Mouse (Mus musculus) thymus, adult 2 months (tissue): Measurements from ENCODE around the gene St8sia1. TPM values are rescaled to one million over a fixed set of nuclear protein-coding genes. Genes with fewer than 3 reads are reported as not detected.

Experiments used
- DNase-seq: peaks from one replicate; pipeline ENCODE4 v3.0.0; 2021
- H3K27ac ChIP-seq: fragments of 200-500 bp; 2 replicates; pipeline ENCODE4 v1.5.1; 2012; ENCODE audit warnings: low read length, control low read depth; ENCODE audit not compliant: control insufficient read depth, insufficient read depth
- H3K27me3 ChIP-seq: fragments of 200-500 bp; 2 replicates; pipeline ENCODE4 v1.6.1; 2012; ENCODE audit warnings: mild to moderate bottlenecking, low read length, moderate library complexity, mixed read lengths; ENCODE audit not compliant: control insufficient read depth, insufficient read depth
- H3K36me3 ChIP-seq: fragments of 200-500 bp; 2 replicates; pipeline ENCODE4 v1.6.1; 2012; ENCODE audit warnings: mild to moderate bottlenecking, low read length, moderate library complexity; ENCODE audit not compliant: control insufficient read depth, insufficient read depth
- H3K4me1 ChIP-seq: fragments of 200-500 bp; replicated peaks from 2 replicates; pipeline ENCODE4 v1.6.1; 2012; ENCODE audit warnings: low read length; ENCODE audit not compliant: control insufficient read depth, insufficient read depth
- H3K4me3 ChIP-seq: fragments of 200-500 bp; 2 replicates; pipeline ENCODE4 v1.5.1; 2012; ENCODE audit warnings: mild to moderate bottlenecking, low read length, control low read depth, moderate library complexity; ENCODE audit not compliant: control insufficient read depth, insufficient read depth
- CTCF ChIP-seq: fragments of 200-500 bp; IDR thresholded peaks from 2 replicates; pipeline ENCODE4 v1.5.1; 2012; ENCODE audit warnings: mild to moderate bottlenecking, control low read depth, low read length, moderate library complexity, borderline replicate concordance; ENCODE audit not compliant: control insufficient read depth, poor library complexity, insufficient read depth; ENCODE audit errors: extremely low read depth
- POLR2A ChIP-seq: fragments of 200-500 bp; IDR thresholded peaks from 2 replicates; pipeline ENCODE4 v1.6.1; 2012; ENCODE audit warnings: mild to moderate bottlenecking, low read length, control low read depth, moderate library complexity; ENCODE audit not compliant: control insufficient read depth, poor library complexity, insufficient read depth; ENCODE audit errors: extremely low read depth
- WGBS: fragments of 180-500 bp; shearing (Covaris S2); methylation state at CpG from one replicate; pipeline ENCODE4 v1.1.7; 2018; 5-methylcytosine and 5-hydroxymethylcytosine counted together
- polyA plus RNA-seq: library from polyadenylated mRNA; depleted of rRNA; stranded (reverse); fragments of >200 nt; gene quantifications from 2 replicates; pipeline ENCODE4 v1.2.3, GENCODE M21; 2012

St8sia1 gene
- polyA plus RNA-seq, 1 experiment: 22.6 TPM

- H3K27me3 ChIP-seq: no peaks in the 10 kb centered on the region
These were observed 26.2 kb downstream of the St8sia1 start for GRCm38 (mm10) chr6:142938074-142938473.

DNA sequence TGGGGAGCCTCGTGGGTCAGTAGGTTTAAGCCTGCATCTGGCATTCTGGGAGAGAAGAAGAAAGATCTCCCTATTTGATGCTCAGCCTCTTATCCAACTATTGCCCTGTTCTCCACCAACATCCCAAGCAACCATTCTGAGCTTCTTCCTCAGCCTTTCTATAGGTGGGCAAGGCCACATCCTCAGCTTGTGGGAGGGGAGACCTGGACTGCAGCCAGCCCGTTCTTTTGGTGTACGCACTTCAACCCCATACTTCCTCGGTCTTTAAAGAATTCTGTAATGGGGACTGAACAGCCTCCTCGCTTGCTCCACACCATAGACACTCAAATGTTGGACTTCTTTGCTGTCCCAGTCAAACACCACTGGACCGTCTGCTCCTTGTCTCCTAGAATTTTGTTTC, 31.7 kb downstream of the St8sia1 start:
- Histone ChIP-seq H3K36me3 (no peaks in the 10 kb centered on the region; the same call in 1 of the 2 replicates), H3K27me3 (no peaks in the 10 kb centered on the region), H3K4me1 (peaks cover 24% of the 10 kb centered on the region), H3K4me3 (no peak overlapping the region), H3K27ac (peak overlapping the region; percentile 81)
- DNase-seq: no peak
- TF ChIP-seq POLR2A: no peak
- TF ChIP-seq CTCF: no peak
- WGBS: 27% methylated on average over 6 of the region's 6 CpGs

More at GRCm38 (mm10) chr6:142938074-142938473, 26.2 kb downstream of the St8sia1 start:
- Histone ChIP-seq H3K36me3 (no peaks in the 10 kb centered on the region), H3K4me1 (peaks cover 17% of the 10 kb centered on the region), H3K4me3 (no peak overlapping the region), H3K27ac (no peak overlapping the region)
- TF ChIP-seq POLR2A (no peak), CTCF (no peak)
- DNase-seq: no peak

GRCm38 (mm10) chr6:142932144-142932543, 32.1 kb downstream of the St8sia1 start:
- TF ChIP-seq POLR2A: no peak
- no peak for TF ChIP-seq CTCF
- no peak overlapping the region for H3K4me3 ChIP-seq
- H3K27ac ChIP-seq: peak overlapping the region; percentile 81
- no peaks in the 10 kb centered on the region for H3K27me3 ChIP-seq
- peaks cover 24% of the 10 kb centered on the region for H3K4me1 ChIP-seq
- WGBS: 52% methylated on average over 9 of the region's 9 CpGs
- no peak for DNase-seq
- no peaks in the 10 kb centered on the region; the same call in 1 of the 2 replicates for H3K36me3 ChIP-seq

- WGBS: 95% methylated on average over 16 of the region's 16 CpGs
These were observed 35.5 kb downstream of the St8sia1 start for GRCm38 (mm10) chr6:142928551-142929309.

DNA sequence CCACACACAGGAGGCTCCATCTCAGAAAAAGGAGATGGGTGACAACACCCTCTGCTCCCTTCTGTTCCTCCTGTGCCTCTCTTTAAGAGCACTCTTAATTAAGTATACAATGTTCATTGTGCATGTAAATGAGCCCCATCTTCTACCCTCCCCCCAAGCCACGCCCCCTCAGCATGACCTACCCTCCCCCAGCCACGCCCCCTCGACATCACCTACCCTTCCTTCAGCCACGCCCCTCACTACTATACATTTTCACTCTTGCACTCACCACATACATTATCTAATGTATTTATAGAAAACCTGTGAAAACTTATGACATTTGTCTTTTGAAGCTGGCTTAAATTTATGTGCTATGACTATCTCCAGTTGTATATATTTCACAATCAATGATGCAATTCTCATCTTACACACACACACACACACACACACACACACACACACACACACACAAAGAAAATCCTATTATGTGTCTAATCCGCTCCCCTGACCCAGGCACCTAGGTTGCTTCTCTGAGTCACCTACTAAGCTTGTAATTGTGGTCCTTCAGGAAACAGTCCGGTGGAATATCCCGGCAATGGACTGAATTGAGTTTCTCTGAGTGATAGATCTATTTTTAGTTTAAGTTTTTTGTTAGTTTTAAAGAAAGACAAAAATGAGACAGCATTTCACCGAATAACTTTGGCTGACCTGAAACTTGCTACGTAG, 37.2 kb downstream of the St8sia1 start:
- H3K4me3 ChIP-seq: no peak overlapping the region
- no peaks in the 10 kb centered on the region; the same call in 1 of the 2 replicates for H3K36me3 ChIP-seq
- DNase-seq: no peak
- H3K27me3 ChIP-seq: no peaks in the 10 kb centered on the region
- WGBS: 96% methylated on average over 9 of the region's 9 CpGs
- TF ChIP-seq CTCF (no peak), POLR2A (no peak)
- H3K4me1 ChIP-seq: peaks cover 27% of the 10 kb centered on the region
- no peak overlapping the region for H3K27ac ChIP-seq

More at GRCm38 (mm10) chr6:142928551-142929309, 35.5 kb downstream of the St8sia1 start:
- H3K27ac ChIP-seq: no peak overlapping the region
- no peak overlapping the region for H3K4me3 ChIP-seq
- TF ChIP-seq CTCF (no peak), POLR2A (no peak)
- H3K4me1 ChIP-seq: peaks cover 32% of the 10 kb centered on the region
- no peaks in the 10 kb centered on the region; the same call in 1 of the 2 replicates for H3K36me3 ChIP-seq
- no peaks in the 10 kb centered on the region for H3K27me3 ChIP-seq
- no peak for DNase-seq

DNA sequence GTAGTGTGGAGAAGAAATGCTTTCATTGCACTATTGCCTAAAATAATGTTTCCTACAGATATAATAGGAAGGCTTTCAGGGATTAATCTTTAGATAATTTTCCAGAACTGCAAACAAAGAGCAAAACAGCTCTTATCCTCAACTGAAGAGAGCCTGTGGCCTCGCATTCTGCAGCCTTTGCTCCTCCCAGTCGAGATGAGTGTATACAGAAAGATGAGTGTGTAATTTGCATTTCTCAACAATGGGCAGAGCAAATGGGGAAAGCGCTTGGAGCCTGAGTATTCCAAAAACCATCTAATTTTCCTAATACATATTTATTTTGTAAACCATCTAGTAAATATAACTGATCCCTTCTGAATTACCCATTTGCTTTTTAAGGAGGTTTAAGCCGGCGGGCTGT, 38.3 kb downstream of the St8sia1 start:
- no peaks in the 10 kb centered on the region; the same call in 1 of the 2 replicates for H3K36me3 ChIP-seq
- WGBS: 90% methylated on average over 5 of the region's 5 CpGs
- no peak for TF ChIP-seq POLR2A
- no peak for TF ChIP-seq CTCF
- H3K27ac ChIP-seq: no peak overlapping the region
- no peak overlapping the region for H3K4me3 ChIP-seq
- no peaks in the 10 kb centered on the region for H3K27me3 ChIP-seq
- peaks cover 26% of the 10 kb centered on the region for H3K4me1 ChIP-seq
- DNase-seq: no peak

DNA sequence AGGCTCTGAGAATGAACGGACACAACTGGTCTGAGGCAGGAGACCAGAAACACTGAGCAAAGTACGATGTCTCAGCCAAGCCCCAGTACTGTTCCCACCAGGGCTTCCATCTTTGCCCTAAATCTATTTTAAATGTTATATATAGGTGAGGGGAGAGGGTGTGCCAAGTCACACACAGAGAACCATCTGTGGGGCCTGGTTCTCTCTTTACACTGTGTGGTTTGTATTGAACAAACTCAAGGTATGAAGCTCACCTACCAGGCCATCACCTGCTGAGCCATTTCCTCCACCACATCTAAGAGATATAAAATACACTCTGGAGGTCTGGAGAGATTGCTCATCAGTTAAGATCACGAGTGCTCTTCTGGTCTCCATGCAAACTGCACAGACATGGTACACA, 38.9 kb downstream of the St8sia1 start:
- peak overlapping the region; percentile 58; the same call in 1 of the 2 replicates for H3K27ac ChIP-seq
- no peaks in the 10 kb centered on the region for H3K27me3 ChIP-seq
- no peak for DNase-seq
- no peak overlapping the region for H3K4me3 ChIP-seq
- 53% methylated on average over 3 of the region's 3 CpGs for WGBS
- H3K36me3 ChIP-seq: no peaks in the 10 kb centered on the region; the same call in 1 of the 2 replicates
- TF ChIP-seq CTCF (no peak), POLR2A (no peak)
- peaks cover 24% of the 10 kb centered on the region for H3K4me1 ChIP-seq
